Mouse (Mus musculus) adrenal gland, postnatal 4 days (tissue): ENCODE measurements around the gene Myh8. TPM values are rescaled to one million over a fixed set of nuclear protein-coding genes. Genes with fewer than 3 reads are reported as not detected.

ENCODE experiments used
- DNase-seq, 2 experiments: peaks; one replicate each; pipeline ENCODE4 v3.0.0; 2021 to 2022; ENCODE audit warnings: low spot score in 2 of 2, mixed read lengths in 2 of 2
- long read RNA-seq, 2 experiments: library from polyadenylated mRNA; stranded (forward); transcript quantifications; one replicate each; pipeline ENCODE4 v2.0.0; 2021
- total RNA-seq, 2 experiments: library from RNA; stranded (reverse); gene quantifications; 2 replicates each; pipeline ENCODE4 v1.2.3; 2021

Gene Myh8
- 100 to 1,000 TPM in 1 of 2 experiments, 10 to 100 TPM in 1; 94.8 to 251 TPM for total RNA-seq
- long read RNA-seq, experiment 1, full-length matches to known transcripts = 1 of 37 reads
- long read RNA-seq, experiment 1, partial matches to known transcripts = 36 of 37 reads
- long read RNA-seq, experiment 1, other reads (novel, unspliced or antisense) = 0 of 37 reads
- long read RNA-seq, experiment 2, full-length matches to known transcripts = 6 of 47 reads
- long read RNA-seq, experiment 2, partial matches to known transcripts = 40 of 47 reads
- long read RNA-seq, experiment 2, other reads (novel, unspliced or antisense) = 1 of 47 reads

DNA sequence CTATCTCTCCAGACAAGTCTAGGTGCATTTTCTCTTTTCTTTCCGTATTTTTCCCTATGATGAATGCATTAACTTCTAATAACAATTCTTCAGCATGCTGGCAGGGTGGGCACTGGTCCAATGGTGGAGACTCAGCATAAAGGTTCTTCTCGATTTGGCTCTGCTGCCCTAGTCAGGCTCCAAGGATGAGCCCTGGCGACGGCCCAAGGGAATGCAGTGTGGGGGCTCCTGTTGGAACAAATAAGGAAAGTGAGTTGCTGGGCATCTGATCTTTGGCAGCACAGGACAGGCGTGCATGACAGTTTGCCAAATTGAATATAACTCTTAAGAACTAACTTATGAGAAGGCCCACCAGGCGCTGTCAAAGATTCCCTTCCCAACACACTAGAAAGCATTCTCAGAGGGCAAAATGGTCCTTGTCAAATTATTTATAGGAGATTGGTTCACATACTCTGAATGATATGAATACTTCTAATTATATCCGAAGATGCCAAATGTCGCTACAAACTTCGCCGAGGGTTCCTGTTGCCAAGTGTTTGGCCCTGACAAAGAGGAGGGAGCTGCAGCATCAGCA, at the start of gene Myh8:
Gene Myh8 (plus strand): TSS at position 524 of the 574 bp plus-strand sequence.
- no peak for DNase-seq

DNA sequence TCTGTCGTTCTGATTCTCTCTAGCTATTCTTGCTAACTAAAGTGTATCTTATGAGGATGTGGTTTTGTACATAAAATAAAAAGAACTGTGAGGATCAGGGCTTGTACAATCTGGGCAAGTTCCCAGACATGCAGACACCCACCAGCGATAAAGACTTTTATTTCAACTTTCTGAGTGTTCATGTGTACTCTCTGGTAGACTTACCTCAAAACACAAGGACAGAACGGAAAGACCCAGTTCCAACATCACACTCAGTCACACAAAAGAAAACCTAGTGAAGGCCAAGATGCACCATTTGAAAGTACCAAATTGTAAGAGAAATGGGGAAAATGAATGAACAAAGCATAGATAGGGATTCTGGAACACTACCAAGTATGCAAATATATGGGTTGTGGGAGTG, 48.2 kb upstream of the Myh8 start:
- DNase-seq = no peak

DNA sequence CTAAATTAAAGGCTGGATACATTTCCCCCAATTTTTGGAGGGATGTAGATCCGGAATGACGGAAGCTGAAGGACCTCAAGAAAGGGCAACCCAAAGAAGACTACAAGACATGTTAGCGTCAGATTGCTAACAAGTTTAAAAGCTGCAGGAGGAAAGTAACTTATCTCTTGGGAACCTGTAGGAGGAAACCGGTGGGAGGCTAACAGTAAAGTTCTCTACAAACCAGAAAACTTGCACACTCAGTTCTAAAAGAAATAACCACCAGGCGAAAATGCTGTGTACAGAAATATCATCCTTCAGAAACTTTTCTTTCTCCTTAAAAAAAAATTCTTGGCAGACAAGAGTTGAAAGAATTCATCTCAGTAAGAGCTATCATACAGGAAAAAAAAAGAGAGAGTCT, 47.8 kb upstream of the Myh8 start:
- no peak for DNase-seq

DNA sequence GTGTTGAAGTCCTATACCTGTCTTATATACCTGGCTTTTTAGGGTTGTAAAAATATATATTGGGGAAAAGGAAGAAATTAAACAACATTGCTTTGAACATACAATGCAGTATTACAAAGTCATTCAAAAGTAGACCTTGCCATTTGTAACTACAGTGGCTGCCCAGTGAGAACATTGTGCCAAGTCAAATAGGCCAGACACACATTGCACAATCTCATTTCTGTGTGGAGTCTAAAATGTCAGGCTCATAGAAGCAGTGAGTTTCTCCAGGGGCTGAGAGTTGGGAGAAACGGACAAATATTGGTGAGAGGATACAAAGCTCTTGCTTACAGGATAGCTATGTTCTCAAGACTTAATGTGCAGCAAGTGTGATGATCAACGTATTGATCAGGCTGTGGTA, 47.0 kb upstream of the Myh8 start:
- no peak for DNase-seq

DNA sequence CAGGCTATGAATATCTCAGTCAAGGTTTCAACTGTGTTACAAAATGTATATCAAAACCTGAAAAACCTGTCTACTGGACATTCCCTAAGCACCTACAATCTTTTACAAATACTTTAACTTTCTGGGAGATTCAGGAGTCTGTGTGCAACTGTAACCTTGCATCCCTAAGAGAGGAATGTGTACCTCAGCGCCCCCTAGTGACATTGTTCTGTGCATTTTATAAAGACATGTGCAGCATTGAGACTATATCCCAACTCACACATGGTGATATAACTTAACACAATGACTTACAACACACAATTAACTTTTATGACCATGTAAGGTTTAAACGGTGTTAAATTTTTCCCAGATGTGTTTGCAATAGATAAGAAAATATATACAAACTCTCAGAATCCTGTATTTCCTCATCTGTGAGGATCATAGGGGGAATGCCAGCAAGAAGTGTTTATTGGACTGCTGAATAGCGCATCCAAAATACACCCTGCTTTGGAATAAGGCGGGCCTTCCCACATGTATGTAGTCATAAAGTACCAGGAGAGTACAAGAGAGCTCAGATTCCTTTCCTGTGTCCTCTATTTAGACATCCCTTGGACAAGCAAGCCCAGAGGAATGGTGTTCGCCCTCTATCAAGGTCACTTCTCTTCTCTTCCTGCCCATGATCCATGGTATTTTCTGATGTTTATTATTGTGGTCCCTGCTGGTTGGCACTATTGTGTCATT, 41.1 kb upstream of the Myh8 start:
- DNase-seq = no peak

DNA sequence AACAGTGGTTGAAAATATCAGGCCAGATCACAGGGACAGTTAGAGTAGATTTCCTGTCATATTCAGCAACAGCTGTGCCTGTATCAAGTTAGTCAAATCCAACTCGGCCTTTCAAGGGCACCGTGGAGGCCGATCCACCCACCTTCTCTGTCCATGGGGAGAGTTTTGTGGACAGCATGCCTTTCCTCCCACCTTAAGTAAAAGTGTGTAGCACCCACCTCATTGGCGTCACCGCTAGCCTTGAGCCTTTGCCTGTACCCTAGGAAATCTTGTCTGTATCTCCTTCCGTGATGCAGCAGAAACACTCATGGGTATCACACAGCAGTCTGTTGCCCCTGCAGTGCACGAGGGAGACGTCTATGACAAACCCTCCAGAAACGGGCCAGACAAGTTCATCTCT, 40.1 kb upstream of the Myh8 start:
- no peak for DNase-seq

DNA sequence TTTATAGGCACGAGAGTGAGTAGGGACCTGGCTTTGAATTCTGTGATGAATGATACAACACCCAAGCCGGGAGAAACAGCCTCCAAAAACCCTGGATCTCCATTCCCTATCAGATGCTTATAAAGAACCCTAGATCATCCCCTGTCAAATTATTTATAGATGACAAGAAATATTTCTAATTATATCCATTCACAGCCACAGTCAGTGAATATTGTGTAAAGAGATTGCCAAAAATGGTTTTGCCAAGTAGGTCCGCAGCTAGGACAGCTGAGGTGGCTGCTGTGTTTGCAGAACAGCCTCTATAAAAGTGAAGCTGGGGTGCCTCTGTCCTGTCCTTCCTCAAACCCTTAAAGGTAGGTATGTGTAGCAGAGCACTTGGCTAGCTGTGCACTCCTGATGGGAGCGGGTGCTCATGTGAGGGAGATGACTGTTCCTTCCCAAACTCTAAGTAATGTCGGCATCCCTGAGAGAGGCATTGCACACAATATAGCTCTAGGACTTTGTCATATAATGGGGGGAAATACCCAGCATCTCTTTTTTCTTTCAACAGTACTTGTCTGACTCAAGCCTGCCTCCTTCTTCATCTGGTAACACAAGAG, 39.3 kb upstream of the Myh8 start, which contains the start of gene Myh4:
Gene Myh4 (plus strand): TSS at position 549 of the 599 bp plus-strand sequence.
- no peak for DNase-seq

DNA sequence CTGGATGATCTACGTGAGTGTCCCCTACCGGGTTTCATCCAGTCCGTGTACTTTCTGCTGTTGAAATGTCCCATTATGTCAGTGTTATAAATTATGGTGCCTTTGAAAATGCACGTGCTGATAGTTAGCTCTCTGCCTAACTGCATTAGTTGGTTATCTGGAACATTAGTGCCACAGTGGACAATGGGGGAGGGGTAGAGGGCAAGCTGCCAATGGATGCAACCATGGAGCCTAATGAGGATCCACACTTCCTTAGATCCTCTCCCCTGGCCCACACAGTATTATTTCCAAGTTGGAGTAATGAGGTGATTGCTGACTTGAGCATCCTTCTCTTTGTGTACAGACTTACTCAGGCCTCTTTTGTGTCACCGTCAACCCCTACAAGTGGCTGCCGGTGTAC, 35.9 kb upstream of the Myh8 start:
- no peak for DNase-seq

DNA sequence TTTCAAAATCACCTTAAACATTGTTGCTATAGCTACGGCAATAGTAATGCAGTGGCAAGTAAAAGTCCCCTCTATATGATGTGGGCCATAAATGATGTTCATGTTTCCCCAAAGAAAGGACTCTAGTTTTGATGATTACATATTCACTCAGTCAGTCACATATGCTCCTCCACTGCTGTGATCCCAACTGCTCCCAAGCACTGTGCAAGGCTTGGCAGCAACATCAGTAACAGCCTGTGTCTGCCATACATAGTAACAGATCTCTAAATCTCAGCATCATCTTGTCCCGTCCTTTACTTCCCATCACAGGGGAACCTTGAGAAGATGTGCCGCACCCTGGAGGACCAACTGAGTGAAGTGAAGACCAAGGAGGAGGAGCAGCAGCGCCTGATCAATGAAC, 23.2 kb upstream of the Myh8 start:
- DNase-seq = no peak

DNA sequence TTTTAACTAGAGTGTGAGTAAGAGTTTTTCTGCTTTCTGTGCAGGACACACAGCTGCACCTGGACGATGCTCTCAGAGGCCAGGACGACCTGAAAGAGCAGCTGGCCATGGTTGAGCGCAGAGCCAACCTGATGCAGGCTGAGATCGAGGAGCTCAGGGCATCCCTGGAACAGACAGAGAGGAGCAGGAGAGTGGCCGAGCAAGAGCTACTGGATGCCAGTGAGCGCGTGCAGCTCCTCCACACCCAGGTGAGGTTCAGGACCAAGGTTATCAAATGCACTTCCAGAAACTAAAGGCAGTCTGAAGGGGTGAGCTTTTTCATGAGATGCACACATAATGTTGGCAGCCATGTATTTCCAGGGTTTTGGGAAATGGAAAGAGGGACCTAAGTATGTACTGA, 19.9 kb upstream of the Myh8 start:
- no peak for DNase-seq

DNA sequence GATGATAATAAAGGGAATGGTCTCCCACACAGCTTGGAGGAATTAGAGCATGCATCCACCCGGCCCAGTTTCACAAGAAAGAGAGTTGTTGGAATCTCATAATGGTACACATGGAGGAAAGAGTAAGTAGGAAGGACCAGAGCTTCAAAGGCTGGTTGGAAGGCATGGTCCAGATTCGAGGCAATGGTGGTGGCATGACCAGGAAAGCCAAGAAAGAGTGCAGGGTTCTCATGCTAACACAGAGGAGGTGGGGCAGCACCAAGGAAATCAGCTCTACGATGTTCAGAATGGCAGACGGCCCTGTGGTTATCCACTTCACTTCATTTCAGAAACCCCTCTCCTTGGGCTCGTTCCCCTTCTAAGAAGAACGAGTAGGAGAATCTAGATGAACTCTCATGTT, 16.0 kb upstream of the Myh8 start:
- DNase-seq = no peak

DNA sequence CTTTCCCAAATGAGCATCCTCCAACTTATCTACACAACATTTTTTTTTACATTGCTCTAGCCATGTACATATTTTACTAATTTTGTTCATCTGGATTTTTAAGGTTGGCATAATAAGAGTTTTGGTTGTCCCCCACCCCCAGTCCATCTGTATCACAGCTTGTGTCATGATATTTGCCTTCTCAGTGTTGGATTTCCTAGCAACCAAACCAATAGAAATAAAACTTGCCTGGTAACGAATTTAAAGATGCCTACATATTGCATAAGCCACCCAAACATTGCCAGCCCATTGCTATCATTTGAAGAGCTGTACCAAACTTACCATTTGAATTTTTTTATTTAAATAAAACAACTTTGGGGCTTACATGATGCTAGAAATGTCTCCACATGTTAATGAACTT, 16.5 kb downstream of the Myh8 start:
- DNase-seq = no peak

DNA sequence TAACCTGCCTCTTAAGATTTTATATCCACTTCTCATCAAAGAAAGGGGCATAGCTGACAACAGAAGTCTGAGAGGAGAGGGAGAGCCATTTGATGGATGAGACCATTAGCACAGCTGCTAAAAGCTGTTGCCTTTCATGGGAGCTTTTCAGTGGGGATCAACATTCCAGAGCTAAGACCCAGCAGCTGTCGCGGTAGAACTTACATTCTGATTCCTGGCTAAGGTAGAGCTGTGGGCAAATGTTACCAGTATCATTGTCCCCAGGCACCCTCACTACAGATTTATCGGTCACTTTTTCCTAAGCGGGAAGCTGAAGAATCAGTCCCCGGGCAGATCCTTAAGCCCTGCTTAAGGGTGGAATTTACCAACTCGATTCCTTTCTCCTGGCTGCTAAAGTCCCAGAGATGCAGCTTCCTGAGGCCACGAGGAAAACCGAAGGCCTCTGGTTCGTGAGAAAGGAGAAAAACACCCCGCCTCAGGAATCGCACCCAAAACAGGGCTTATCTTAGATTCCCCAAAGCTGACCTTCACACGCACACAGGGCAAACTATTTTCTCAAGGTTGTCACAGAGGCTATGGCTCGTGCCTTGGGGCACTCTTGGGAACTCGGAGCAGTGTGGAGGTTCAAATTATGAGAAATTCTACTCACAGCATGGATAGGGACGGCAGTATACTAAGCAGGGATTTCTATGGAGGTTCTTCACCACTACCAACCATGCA, 37.0 kb downstream of the Myh8 start:
- no peak for DNase-seq

DNA sequence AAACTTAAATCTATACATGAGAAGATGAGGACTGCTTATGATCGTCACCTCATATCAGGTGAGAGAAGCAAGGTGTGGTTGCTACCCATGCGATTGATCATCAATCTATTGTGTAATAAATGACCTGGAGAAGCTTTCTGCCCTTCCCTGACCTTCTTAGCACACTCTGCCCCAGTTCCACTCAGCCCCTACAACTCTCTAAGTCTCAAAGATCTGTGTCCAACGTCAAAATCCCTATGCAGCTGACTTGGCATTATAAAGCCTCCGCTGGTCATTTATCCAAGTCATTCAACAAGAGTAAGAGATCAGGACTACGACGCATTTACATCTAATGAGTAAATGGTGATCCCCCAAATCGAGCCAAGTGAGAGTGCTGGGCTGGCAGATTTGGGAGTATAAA, 44.4 kb downstream of the Myh8 start, which contains the start of gene Myh13:
Gene Myh13 (plus strand): TSS at position 301 of the 400 bp plus-strand sequence.
- DNase-seq = no peak

DNA sequence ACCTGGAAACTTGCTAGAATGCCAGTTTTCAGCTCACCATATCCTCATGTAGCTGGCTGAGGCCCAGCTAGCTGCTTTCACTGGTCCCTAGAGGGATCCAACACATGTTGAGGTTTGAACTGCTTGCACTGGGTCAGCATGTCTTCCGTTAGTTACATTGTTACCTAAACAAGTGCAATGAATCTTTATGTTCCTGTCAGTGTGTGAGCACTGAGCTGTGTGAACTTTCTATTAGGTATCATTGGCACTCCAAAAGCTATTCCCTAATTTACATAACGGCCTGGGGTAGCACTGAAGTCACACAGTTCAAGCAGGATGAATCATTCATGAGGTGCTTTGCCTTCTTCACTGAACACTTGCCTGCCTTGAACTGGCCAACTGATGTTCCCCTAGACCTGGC, 49.6 kb downstream of the Myh8 start:
- no peak for DNase-seq

DNA sequence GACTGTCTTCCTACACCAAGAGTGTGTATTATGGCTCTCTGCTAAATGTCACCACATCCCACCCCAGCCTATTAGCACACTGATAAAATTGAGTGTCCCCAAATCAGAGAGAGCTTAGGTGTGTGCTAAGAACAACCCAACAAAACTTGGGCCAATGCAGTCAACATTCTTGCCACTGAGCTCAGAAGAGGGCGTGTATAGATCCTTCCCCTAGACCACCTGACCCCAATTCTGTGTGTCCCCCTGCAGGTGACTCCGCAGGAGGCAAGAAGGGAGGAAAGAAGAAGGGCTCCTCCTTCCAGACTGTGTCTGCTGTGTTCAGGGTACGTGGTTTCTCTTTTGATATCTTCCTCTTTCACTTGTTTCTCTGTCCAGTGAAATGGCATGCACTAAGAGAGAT, 67.6 kb downstream of the Myh8 start:
- DNase-seq = no peak

DNA sequence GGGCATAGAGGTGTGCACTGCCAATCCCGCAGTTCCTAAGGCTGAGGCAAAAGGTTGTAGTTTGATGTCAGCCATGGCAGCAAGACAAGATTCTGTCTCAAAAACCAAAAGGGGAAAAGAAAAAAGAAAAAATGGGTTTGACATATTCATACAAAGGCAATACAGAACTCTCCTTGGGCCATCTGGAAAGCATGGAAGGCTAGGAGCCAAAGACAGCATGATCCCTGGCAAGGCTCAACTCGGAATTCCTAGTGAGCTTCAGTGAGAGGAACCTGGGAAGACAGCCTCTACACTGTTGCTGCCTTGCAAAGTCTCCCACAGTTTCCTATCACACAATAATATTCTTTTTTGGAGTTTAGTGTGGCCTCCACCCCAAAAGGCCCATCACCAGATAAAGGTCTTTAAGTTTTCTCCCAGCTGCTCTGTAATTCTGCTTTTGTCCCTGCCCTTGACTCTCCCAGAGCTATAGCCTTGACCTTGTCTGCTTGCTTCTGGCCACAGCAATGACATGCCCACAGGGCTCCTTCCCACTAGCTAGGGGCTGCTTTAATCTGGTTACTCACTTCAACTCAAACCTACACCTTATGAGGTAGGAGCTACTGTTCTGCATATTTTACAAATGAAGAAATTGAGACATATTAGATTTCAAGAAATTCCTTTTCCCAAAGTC, 68.4 kb downstream of the Myh8 start:
- DNase-seq = no peak

DNA sequence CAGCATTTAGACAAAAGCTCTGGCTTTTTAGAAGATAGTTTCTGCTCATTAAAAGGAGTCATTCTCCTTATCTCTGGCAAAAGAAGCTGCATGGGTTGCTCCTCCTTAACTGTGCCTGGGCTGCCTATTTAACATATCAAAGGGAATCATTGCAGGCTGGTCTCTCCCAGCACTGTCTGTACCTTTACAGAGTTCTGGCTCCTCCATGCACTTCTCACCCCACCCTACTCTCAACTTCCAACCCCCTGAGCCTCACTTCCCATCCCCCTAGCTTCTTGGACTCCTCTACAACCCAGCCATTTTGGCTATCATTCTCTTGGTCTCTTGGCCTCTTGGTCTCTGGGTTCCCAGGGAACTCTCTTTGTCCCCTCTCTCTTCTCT, 68.9 kb downstream of the Myh8 start:
- no peak for DNase-seq

DNA sequence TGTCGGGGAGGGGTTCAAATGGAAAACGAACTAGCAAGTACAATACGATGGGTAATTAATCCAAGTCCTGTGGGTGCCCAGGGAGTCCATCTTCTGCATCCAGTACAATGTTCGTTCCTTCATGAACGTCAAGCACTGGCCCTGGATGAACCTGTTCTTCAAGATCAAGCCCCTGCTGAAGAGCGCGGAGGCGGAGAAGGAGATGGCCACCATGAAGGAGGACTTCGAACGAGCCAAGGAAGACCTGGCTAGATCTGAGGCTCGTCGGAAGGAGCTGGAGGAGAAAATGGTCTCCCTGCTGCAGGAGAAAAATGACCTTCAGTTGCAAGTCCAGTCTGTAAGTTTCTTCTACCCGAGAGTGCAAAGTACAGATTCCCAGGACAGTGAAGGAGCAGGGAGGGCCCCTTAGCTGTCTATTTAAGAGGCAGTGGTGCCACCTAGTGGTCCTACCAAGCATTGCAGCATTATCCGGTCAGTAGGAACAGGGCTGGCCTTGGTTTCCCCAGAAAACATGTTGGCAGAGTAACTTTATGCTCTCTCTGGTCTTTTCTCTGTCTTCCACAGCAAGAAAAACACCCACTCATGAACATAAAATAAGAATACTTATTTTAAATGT, 73.3 kb downstream of the Myh8 start:
- peak; percentile 52 to 53 for DNase-seq

DNA sequence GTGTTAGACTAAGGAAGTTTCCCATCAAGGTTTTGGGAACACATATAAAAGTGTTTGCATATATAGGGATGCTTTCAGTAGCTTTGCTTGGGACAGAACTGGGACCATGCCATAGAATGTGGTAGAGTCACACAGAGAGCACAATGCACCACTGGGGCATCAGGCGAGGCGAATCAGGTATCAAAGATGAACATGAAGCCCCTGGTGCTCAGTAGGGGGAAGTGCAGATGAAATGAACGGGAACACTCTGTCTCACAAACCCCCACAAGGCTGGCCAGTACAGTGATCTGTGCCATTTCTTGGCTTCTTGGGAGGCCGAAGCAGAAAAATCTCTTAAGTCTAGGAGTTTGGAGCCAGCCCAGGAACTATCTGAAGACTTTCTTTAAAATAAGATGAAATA, 76.1 kb downstream of the Myh8 start:
- no peak for DNase-seq
